Mouse (Mus musculus): ENCODE results near the gene Gm10719. TPM values are rescaled to one million over a fixed set of nuclear protein-coding genes. Genes with fewer than 3 reads are reported as not detected.
A peak's percentile ranks its signal among the peaks of the same experiment; 100 is the strongest.
"Not testable (repeated sequence)": the region's sequence is repeated elsewhere in the genome, so short reads cannot be mapped to it uniquely, and the experiment has no call there.

Gm10719 gene
- total RNA-seq, 2 experiments from 2014 or later = 0.52 to 0.54 TPM

DNA sequence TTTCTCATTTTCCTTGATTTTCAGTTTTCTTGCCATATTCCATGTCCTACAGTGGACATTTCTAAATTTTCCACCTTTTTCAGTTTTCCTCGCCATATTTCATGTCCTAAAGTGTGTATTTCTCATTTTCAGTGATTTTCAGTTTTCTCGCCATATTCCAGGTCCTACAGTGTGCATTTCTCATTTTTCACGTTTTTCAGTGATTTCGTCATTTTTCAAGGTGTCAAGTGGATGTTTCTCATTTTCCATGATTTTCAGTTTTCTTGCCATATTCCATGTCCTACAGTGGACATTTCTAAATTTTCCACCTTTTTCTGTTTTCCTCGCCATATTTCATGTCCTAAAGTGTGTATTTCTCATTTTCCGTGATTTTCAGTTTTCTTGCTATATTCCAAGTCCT is 8.4 kb downstream of the Gm10719 start:
- DNase-seq = peak; percentile 74

DNA sequence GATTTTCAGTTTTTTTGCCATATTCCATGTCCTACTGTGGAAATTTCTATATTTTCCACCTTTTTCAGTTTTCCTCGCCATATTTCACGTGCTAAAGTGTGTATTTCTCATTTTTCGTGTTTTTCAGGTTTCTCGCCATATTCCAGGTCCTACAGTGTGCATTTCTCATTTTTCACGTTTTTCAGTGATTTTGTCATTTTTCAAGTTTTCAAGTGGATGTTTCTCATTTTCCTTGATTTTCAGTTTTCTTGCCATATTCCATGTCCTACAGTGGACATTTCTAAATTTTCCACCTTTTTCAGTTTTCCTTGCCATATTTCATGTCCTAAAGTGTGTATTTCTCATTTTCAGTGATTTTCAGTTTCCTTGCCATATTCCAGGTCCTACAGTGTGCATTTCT is 8.9 kb downstream of the Gm10719 start:
- not testable (repeated sequence) for DNase-seq

DNA sequence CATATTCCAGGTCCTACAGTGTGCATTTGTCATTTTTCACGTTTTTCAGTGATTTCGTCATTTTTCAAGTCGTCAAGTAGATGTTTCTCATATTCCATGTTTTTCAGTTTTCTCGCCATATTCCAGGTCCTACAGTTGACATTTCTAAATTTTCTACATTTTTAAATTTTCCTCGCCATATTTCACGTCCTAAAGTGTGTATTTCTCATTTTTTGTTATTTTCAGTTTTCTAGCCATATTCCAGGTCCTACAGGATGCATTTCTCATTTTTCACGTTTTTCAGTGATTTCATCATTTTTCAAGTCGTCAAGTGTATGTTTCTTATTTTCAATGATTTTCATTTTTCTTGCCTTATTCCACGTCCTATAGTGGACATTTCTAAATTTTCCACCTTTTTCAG is 9.5 kb downstream of the Gm10719 start:
- DNase-seq = not testable (repeated sequence)

DNA sequence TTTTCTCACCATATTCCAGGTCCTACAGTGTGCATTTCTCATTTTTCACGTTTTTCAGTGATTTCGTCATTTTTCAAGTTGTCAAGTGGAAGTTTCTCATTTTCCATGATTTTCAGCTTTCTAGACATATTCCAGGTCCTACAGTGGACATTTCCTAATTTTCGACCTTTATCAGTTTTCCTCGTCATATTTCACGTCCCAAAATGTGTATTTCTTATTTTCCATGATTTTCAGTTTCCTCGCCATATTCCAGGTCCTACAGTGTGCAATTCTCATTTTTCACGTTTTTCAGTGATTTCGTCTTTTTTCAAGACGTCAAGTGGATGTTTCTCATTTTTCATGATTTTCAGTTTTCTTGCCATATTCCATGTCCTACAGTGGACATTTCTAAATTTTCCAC is 10.0 kb downstream of the Gm10719 start:
- DNase-seq = not testable (repeated sequence)

DNA sequence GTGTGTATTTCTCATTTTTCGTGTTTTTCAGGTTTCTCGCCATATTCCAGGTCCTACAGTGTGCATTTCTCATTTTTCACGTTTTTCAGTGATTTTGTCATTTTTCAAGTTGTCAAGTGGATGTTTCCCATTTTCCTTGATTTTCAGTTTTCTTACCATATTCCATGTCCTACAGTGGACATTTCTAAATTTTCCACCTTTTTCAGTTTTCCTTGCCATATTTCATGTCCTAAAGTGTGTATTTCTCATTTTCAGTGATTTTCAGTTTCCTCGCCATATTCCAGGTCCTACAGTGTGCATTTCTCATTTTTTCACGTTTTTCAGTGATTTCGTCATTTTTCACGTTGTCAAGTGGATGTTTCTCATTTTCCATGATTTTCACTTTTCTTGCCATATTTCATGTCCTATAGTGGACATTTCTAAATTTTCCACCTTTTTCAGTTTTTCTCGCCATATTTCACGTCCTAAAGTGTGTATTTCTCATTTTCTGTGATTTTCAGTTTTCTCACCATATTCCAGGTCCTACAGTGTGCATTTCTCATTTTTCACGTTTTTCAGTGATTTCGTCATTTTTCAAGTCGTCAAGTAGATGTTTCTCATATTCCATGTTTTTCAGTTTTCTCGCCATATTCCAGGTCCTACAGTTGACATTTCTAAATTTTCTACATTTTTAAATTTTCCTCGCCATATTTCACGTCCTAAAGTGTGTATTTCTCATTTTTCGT is 12.2 kb downstream of the Gm10719 start:
- DNase-seq = peak; percentile 25

DNA sequence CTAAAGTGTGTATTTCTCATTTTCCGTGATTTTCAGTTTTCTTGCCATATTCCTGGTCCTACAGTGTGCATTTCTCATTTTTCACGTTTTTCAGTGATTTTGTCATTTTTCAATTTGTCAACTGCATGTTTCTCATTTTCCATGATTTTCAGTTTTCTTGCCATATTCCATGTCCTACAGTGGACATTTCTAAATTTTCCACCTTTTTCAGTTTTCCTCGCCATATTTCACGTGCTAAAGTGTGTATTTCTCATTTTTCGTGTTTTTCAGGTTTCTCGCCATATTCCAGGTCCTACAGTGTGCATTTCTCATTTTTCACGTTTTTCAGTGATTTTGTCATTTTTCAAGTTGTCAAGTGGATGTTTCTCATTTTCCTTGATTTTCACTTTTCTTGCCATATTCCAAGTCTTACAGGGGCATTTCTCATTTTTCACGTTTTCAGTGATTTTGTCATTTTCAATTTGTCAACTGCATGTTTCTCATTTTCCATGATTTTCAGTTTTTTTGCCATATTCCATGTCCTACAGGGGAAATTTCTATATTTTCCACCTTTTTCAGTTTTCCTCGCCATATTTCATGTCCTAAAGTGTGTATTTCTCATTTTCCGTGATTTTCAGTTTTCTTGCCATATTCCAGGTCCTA is 13.6 kb downstream of the Gm10719 start:
- DNase-seq = not testable (repeated sequence)

DNA sequence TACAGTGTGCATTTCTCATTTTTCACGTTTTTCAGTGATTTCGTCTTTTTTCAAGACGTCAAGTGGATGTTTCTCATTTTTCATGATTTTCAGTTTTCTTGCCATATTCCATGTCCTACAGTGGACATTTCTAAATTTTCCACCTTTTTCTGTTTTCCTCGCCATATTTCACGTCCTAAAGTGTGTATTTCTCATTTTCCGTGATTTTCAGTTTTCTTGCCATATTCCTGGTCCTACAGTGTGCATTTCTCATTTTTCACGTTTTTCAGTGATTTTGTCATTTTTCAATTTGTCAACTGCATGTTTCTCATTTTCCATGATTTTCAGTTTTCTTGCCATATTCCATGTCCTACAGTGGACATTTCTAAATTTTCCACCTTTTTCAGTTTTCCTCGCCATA is 17.1 kb downstream of the Gm10719 start, which contains the start of gene Gm17535:
Gene Gm17535 (plus strand): TSS at position 301 of the 400 bp plus-strand sequence.
- DNase-seq = not testable (repeated sequence)

DNA sequence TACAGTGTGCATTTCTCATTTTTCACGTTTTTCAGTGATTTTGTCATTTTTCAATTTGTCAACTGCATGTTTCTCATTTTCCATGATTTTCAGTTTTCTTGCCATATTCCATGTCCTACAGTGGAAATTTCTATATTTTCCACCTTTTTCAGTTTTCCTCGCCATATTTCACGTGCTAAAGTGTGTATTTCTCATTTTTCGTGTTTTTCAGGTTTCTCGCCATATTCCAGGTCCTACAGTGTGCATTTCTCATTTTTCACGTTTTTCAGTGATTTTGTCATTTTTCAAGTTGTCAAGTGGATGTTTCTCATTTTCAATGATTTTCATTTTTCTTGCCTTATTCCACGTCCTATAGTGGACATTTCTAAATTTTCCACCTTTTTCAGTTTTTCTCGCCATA is 19.4 kb downstream of the Gm10719 start, which contains the start of gene Gm10715:
Gene Gm10715 (plus strand): TSS at position 301 of the 400 bp plus-strand sequence.
- DNase-seq = not testable (repeated sequence)

DNA sequence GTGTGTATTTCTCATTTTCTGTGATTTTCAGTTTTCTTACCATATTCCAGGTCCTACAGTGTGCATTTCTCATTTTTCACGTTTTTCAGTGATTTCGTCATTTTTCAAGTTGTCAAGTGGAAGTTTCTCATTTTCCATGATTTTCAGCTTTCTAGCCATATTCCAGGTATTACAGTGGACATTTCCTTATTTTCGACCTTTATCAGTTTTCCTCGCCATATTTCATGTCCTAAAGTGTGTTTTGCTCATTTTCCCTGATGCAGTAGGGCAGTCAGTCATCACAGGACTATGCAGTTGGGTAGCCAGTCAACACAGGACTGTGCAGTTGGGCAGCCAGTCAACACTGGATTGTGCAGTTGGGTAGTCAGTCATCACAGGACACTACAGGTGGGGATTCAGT is 21.0 kb downstream of the Gm10719 start:
- DNase-seq = not testable (repeated sequence)

Small RNA genes within 50 kb of the gene (microRNA-seq; reads per million reads assigned to microRNA genes)
- 0 reads per million in 2 experiments for gene Mir101c

Other genes starting within 250 kb of the Gm10719 start
- not detected for gene Gm10722, start 16.5 kb upstream of the Gm10719 start, total RNA-seq (2021)
- gene Gm11168, start 14.1 kb upstream of the Gm10719 start, total RNA-seq (2021) = not detected
- gene Gm10721, start 4.3 kb upstream of the Gm10719 start, total RNA-seq (2021) = under 1 TPM in 1 of 2 experiments, not detected in 1; 0.93 TPM
- gene Gm10720, start 1.8 kb upstream of the Gm10719 start, total RNA-seq (2021) = not detected
- gene Gm10718, start 6.1 kb downstream of the Gm10719 start, total RNA-seq (2021) = 1 to 10 TPM in 1 of 2 experiments, under 1 TPM in 1; 0.45 to 1.1 TPM
- not detected for gene Gm10717, start 8.0 kb downstream of the Gm10719 start, total RNA-seq (2021)
- gene Gm17535, start 17.2 kb downstream of the Gm10719 start, total RNA-seq (2021) = not detected
- not detected for gene Gm10715, start 19.5 kb downstream of the Gm10719 start, total RNA-seq (2021)

Measured in heart, postnatal 4 days (tissue).